Mouse (Mus musculus) ES-Bruce4 (cell line): ENCODE results near the gene Trex1. TPM values are rescaled to one million over a fixed set of nuclear protein-coding genes. Genes with fewer than 3 reads are reported as not detected.

ENCODE experiments used
- H3K27ac ChIP-seq: 2 replicates; pipeline ENCODE4 v1.5.1; 2012; ENCODE audit warnings: low read length, inconsistent platforms; ENCODE audit not compliant: insufficient read depth
- H3K27me3 ChIP-seq: 2 replicates; pipeline ENCODE4 v1.6.1; 2012; ENCODE audit warnings: mild to moderate bottlenecking, low read length, inconsistent platforms; ENCODE audit not compliant: control insufficient read depth, poor library complexity, insufficient read depth, severe bottlenecking
- H3K36me3 ChIP-seq: 2 replicates; pipeline ENCODE4 v1.6.1; 2012; ENCODE audit warnings: inconsistent platforms, mild to moderate bottlenecking, low read length, moderate library complexity; ENCODE audit not compliant: control insufficient read depth, poor library complexity, insufficient read depth, severe bottlenecking
- H3K4me1 ChIP-seq: one replicate; pipeline ENCODE4 v1.8.1; 2011; ENCODE audit warnings: low read length; ENCODE audit not compliant: control insufficient read depth, insufficient read depth
- H3K4me3 ChIP-seq: 2 replicates; pipeline ENCODE4 v1.5.1; 2011; ENCODE audit warnings: low read depth, mild to moderate bottlenecking, low read length
- H3K9ac ChIP-seq: 2 replicates; pipeline ENCODE4 v1.6.1; 2012; ENCODE audit warnings: low read depth, mild to moderate bottlenecking, inconsistent platforms; ENCODE audit not compliant: poor library complexity, severe bottlenecking
- H3K9me3 ChIP-seq: replicated peaks from 2 replicates; pipeline ENCODE4 v1.6.1; 2012; ENCODE audit warnings: mild to moderate bottlenecking, low read length, inconsistent platforms; ENCODE audit not compliant: control insufficient read depth, poor library complexity, insufficient read depth, severe bottlenecking
- CTCF ChIP-seq: IDR thresholded peaks from one replicate; pipeline ENCODE4 v1.8.1; 2011; ENCODE audit warnings: low read depth, low read length
- EP300 ChIP-seq: IDR thresholded peaks from 2 replicates; pipeline ENCODE4 v1.6.1; 2011; ENCODE audit warnings: low read depth, low read length; ENCODE audit not compliant: insufficient read depth
- POLR2A ChIP-seq: IDR thresholded peaks from one replicate; pipeline ENCODE4 v1.8.1; 2011; ENCODE audit warnings: low read length; ENCODE audit not compliant: insufficient read depth
- polyA plus RNA-seq: library from polyadenylated mRNA; stranded (reverse); fragments of >200 nt; gene quantifications from 2 replicates; pipeline ENCODE4 v1.2.4, GENCODE M21; 2011; ENCODE audit warnings: low read depth; ENCODE audit not compliant: missing spikeins, insufficient read depth, insufficient read length

Gene Trex1
- polyA plus RNA-seq, 1 experiment, result not detected

- Histone ChIP-seq H3K4me1 (peaks cover 6% of the 10 kb centered on the region), H3K4me3 (peak overlapping the region; percentile 61), H3K36me3 (no peaks in the 10 kb centered on the region; the same call in 1 of the 2 replicates), H3K9ac (peak overlapping the region; percentile 83; the same call in 1 of the 2 replicates), H3K27me3 (no peaks in the 10 kb centered on the region), H3K9me3 (no peaks in the 10 kb centered on the region), H3K27ac (peak overlapping the region; percentile 78)
- TF ChIP-seq EP300 (no peak), POLR2A (no peak), CTCF (no peak)
These were observed 34.4 kb upstream of the Trex1 start for GRCm38 (mm10) chr9:109093786-109094552.

DNA sequence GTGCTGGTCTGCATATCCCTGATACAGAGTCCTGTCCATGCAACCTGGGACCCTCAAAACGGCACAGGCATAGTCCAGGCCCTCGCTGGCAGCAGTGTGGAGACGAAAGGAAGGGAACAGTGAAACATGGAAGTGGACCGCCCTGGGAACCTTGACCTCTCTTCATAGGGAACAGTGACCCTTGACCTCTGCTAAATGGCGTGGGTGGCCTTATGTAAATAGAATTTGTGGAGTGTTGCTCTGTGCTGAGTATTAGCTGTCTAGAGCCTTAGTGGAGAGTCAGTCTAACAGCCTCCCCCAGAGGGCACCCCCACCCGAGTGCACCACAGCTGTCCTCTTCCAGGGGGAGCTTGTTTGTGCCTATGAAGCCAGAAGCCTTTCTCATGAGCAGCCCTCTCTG lies 33.3 kb upstream of the Trex1 start:
- Histone ChIP-seq H3K4me3 (no peak overlapping the region), H3K27ac (no peak overlapping the region), H3K27me3 (no peaks in the 10 kb centered on the region), H3K9ac (no peak overlapping the region), H3K9me3 (no peaks in the 10 kb centered on the region), H3K36me3 (no peaks in the 10 kb centered on the region; the same call in 1 of the 2 replicates), H3K4me1 (peaks cover 6% of the 10 kb centered on the region)
- TF ChIP-seq POLR2A, result no peak
- TF ChIP-seq EP300, result no peak
- TF ChIP-seq CTCF, result no peak

DNA sequence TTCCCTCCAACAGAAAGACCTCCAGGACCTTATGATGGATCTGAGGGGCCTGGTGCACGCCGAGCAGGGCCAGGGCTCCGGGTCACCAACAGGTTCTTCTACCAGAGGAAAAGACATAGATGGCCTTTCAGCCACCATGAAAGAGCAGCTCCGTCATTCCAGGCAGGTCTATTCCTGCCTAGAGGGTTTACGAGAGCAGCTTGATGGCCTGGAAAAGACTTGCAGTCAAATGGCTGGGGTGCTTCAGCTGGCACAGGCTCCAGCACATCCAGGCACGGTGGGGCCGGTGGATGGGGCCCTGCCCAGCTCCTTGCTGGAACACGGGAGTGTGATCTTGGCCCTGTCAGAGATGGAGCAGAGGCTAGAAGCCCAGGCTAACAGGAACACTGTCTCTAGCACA lies 32.3 kb upstream of the Trex1 start:
- no peak overlapping the region for H3K9ac ChIP-seq
- H3K4me3 ChIP-seq, result no peak overlapping the region

GRCm38 (mm10) chr9:109090446-109090845 lies 30.9 kb upstream of the Trex1 start:
- Histone ChIP-seq H3K4me3 (no peak overlapping the region), H3K9ac (no peak overlapping the region), H3K9me3 (no peaks in the 10 kb centered on the region), H3K27me3 (no peaks in the 10 kb centered on the region), H3K36me3 (no peaks in the 10 kb centered on the region; the same call in 1 of the 2 replicates), H3K4me1 (peaks cover 3% of the 10 kb centered on the region), H3K27ac (no peak overlapping the region)
- TF ChIP-seq POLR2A (no peak), CTCF (no peak), EP300 (no peak)

More for the DNA sequence above, 32.3 kb upstream of the Trex1 start:
- Histone ChIP-seq H3K36me3 (no peaks in the 10 kb centered on the region; the same call in 1 of the 2 replicates), H3K4me1 (peaks cover 4% of the 10 kb centered on the region), H3K27me3 (no peaks in the 10 kb centered on the region), H3K9me3 (no peaks in the 10 kb centered on the region), H3K27ac (no peak overlapping the region)
- TF ChIP-seq EP300 (no peak), POLR2A (no peak), CTCF (no peak)

DNA sequence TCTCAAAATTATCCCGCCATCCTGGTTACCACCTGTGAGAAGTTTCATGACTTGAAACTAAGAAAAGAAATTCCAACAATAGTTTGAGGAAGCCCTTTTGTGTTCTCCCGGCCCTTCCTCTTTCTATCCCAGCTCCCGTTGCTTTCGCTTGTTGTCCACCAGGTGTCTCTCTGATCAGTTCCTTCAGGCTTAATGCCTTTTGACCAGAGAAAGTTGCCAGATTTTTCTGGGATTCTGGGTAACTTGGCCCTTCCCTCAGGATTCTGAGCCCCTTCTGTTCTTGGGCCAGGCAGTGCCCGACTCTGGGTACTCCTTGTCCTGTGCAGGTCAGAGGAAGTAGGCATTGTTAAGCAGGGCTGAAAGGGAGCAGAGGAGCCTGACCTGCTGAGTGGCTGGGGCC lies 28.5 kb upstream of the Trex1 start:
- Histone ChIP-seq H3K4me3 (no peak overlapping the region), H3K9ac (no peak overlapping the region), H3K27ac (no peak overlapping the region), H3K36me3 (no peaks in the 10 kb centered on the region; the same call in 1 of the 2 replicates), H3K4me1 (no peaks in the 10 kb centered on the region), H3K9me3 (no peaks in the 10 kb centered on the region), H3K27me3 (no peaks in the 10 kb centered on the region)
- TF ChIP-seq POLR2A (no peak), EP300 (no peak)

DNA sequence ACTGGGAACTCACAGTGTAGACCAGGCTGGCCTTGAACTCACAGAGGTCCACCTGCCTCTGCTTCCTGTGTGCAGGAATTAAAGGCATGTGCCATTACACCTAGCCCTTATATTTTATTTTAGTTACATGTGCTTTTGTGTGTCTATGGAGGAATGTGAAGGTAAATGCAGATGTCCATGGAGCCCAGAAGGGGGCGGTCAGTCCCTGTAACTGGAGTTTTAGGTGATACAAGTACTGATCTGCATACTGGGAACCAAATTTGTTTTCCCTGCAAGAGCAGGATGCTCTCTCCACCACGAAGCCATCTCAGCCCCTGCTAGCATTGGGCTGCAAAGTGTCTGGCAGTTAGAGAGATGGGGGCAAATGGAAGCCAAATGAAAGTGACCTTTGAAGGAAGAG lies 25.4 kb upstream of the Trex1 start:
- no peak overlapping the region for H3K4me3 ChIP-seq
- H3K9me3 ChIP-seq, result no peaks in the 10 kb centered on the region
- TF ChIP-seq EP300, result no peak
- peak; percentile 18 for TF ChIP-seq CTCF
- H3K4me1 ChIP-seq, result no peaks in the 10 kb centered on the region
- H3K27ac ChIP-seq, result no peak overlapping the region
- peaks cover 6% of the 10 kb centered on the region; the same call in 1 of the 2 replicates for H3K36me3 ChIP-seq
- H3K27me3 ChIP-seq, result no peaks in the 10 kb centered on the region
- H3K9ac ChIP-seq, result no peak overlapping the region
